Mouse (Mus musculus) kidney, adult 2 months (tissue): ENCODE data around the gene Tbl1xr1. TPM values are rescaled to one million over a fixed set of nuclear protein-coding genes. Genes with fewer than 3 reads are reported as not detected.
A peak's percentile ranks its signal among the peaks of the same experiment; 100 is the strongest.

Experiments
- DNase-seq: peaks from one replicate; pipeline ENCODE4 v3.0.0; 2021
- H3K27ac ChIP-seq: fragments of 200-500 bp; 2 replicates; pipeline ENCODE4 v1.5.1; 2012; ENCODE audit warnings: low read depth, low read length, control low read depth, inconsistent platforms; ENCODE audit not compliant: insufficient read depth
- H3K27me3 ChIP-seq: fragments of 200-500 bp; replicated peaks from 2 replicates; pipeline ENCODE4 v1.6.1; 2012; ENCODE audit warnings: mild to moderate bottlenecking, moderate library complexity, low read length, inconsistent platforms; ENCODE audit not compliant: control insufficient read depth, insufficient read depth
- H3K36me3 ChIP-seq: fragments of 200-500 bp; 2 replicates; pipeline ENCODE4 v1.6.1; 2012; ENCODE audit warnings: mild to moderate bottlenecking, moderate library complexity, low read length, inconsistent platforms; ENCODE audit not compliant: control insufficient read depth, insufficient read depth
- H3K4me1 ChIP-seq: fragments of 200-500 bp; 2 replicates; pipeline ENCODE4 v1.6.1; 2011; ENCODE audit warnings: low read length; ENCODE audit not compliant: control insufficient read depth, insufficient read depth
- H3K4me3 ChIP-seq: fragments of 200-500 bp; 2 replicates; pipeline ENCODE4 v1.5.1; 2011; ENCODE audit warnings: mild to moderate bottlenecking, low read depth, low read length, control low read depth; ENCODE audit not compliant: insufficient read depth
- CTCF ChIP-seq: fragments of 200-500 bp; conservative IDR thresholded peaks from 2 replicates; pipeline ENCODE4 v1.5.1; 2011; ENCODE audit warnings: low read depth, mild to moderate bottlenecking, control low read depth, low read length, moderate library complexity, mixed read lengths; ENCODE audit not compliant: insufficient read depth, insufficient read length
- POLR2A ChIP-seq: fragments of 200-500 bp; IDR thresholded peaks from one replicate; pipeline ENCODE4 v1.6.1; 2011; ENCODE audit warnings: low read depth, low read length, control low read depth
- WGBS: fragments of 180-500 bp; shearing (Covaris S2); methylation state at CpG from one replicate; pipeline ENCODE4 v1.1.7; 2018; 5-methylcytosine and 5-hydroxymethylcytosine counted together
- polyA plus RNA-seq: library from polyadenylated mRNA; depleted of rRNA; stranded (reverse); fragments of >200 nt; gene quantifications from 2 replicates; pipeline ENCODE4 v1.2.3, GENCODE M21; 2012

Gene Tbl1xr1
- polyA plus RNA-seq, 1 experiment, result 26.7 TPM

GRCm38 (mm10) chr3:22230635-22231034 is 154.2 kb downstream of the Tbl1xr1 start:
- DNase-seq, result no peak
- 38% methylated on average over 3 of the region's 3 CpGs for WGBS
- Histone ChIP-seq H3K27ac (no peak overlapping the region), H3K27me3 (no peaks in the 10 kb centered on the region), H3K4me1 (no peaks in the 10 kb centered on the region), H3K36me3 (no peaks in the 10 kb centered on the region), H3K4me3 (no peak overlapping the region)
- TF ChIP-seq CTCF, result no peak
- TF ChIP-seq POLR2A, result no peak

DNA sequence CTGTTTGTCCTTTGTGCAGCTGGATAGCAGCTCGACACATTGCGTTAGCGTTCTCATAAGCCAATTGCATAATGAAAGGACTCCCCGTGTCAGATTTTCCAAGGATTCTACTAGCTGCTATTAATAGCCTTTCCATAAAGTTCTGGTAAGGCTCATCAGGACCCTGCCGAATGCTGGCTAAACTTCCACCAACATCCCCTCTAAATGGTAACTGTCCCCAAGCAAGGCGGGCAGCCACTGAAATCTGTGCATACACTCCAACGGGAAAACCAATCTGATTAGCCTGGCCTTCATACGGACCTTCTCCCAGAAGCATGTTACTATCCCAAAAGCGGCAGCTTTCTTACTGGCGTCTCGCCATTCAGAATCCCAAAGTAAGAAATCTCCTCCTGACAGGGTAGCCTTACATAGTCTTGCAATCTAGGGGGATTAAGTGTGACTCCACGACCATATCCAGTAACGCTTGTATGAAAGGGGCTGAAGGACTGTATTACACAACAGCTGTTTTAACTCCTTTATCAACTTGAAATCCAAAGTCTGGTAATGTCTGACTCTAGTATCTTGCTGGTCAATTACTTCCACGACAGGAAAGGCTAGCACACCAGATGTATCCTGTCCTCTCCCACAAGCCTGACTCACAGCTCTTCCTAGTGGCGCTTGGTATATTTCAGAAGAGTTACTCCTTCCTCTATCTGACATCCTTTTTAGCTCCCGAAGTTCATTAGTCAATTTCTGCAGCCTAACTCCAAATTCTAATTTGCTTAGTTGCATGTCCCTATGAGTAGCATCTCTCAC is 161.9 kb downstream of the Tbl1xr1 start:
- DNase-seq, result peak; percentile 17
- TF ChIP-seq CTCF, result no peak
- no peak for TF ChIP-seq POLR2A
- WGBS, result 73% methylated on average over 16 of the region's 16 CpGs
- Histone ChIP-seq H3K27me3 (no peaks in the 10 kb centered on the region), H3K36me3 (no peaks in the 10 kb centered on the region), H3K4me3 (no peak overlapping the region), H3K27ac (no peak overlapping the region), H3K4me1 (no peaks in the 10 kb centered on the region)
